Mouse (Mus musculus) monocyte, adult 5-6 weeks (primary cell): ENCODE results near the gene Rnf215. TPM values are rescaled to one million over a fixed set of nuclear protein-coding genes. Genes with fewer than 3 reads are reported as not detected.
"Not testable (repeated sequence)": the region's sequence is repeated elsewhere in the genome, so short reads cannot be mapped to it uniquely, and the experiment has no call there.

ENCODE experiments used
- ATAC-seq: fragments of 153-309, 156-312 bp; replicated peaks from 2 replicates; pipeline ENCODE4 v1.8.0; 2017; ENCODE audit warnings: mild to moderate bottlenecking; ENCODE audit not compliant: low TSS enrichment, insufficient number of reproducible peaks, severe bottlenecking, poor library complexity, low FRiP score
- total RNA-seq: library from RNA; stranded (forward); fragments of 200-1000, 200-491, 200-594 nt; gene quantifications from 3 replicates; pipeline ENCODE4 v1.2.3, GENCODE M21; 2017

The Rnf215 gene
- 24.5 to 32.4 TPM (median 30.3 TPM) in 3 replicates for total RNA-seq

DNA sequence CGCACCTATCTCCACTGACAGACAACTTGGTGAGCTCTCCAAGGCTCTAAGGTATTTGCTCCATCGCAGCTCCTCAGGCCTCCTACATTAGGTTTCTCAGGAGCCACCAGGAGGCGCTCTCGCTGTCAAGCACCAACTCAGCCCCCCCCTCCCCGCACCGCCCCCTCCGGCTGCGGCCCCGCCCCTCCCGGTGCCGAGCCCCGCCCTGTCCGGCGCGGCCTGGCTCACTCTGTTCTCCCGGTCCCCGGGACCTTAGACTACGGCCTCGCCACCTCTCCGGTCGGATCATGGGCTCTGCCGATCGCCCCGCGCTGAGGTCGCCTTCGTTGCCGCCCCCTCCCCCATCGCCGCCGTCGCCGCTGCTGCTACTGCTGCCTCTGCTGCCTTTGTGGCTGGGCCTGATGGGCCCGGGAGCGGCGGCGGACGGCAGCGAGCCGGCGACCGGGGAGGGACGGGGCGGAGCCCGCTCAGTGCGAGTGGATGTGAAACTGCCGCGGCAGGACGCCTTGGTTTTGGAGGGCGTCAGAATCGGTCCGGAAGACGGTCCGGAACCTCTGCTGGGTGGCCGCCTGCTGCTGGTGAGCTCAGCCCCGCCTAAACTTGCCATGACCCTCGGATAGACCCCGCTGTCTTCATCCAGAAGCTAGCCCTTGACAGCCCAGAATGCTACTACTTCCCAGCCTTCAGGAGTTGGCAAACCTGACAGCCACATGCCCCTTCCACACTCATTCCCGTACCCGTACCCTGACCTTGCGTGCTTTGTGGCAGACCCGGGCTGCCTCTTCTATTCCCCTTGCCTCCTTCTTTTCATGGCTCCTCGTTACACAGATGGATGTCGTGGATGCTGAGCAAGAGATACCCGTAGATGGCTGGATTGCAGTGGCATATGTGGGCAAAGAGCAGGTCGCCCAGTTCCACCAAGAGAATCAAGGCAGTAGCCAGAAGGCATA, at the start of gene Rnf215:
TSS of gene Rnf215 (plus strand) at position 217 of the 950 bp plus-strand sequence.
- peak; percentile 60 for ATAC-seq

DNA sequence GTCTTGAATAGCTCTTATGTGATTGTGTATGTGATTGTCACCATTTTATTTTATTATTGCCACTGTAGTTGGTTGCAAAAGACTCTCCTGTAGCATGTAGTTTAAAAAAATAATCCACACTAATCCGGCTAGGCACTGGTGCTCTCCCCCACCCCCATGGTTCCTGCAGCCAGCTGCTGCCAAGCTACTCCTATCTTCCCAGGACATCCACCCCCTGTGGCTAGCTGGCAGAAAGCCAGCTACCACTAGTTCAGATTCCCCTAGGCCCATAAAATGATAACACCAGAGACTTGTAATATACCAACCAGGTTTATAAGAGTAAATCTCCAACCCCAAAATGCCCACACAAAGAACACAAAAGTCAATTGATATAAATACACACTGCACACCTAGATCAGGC, 48.8 kb upstream of the Rnf215 start:
- ATAC-seq, result no peak

DNA sequence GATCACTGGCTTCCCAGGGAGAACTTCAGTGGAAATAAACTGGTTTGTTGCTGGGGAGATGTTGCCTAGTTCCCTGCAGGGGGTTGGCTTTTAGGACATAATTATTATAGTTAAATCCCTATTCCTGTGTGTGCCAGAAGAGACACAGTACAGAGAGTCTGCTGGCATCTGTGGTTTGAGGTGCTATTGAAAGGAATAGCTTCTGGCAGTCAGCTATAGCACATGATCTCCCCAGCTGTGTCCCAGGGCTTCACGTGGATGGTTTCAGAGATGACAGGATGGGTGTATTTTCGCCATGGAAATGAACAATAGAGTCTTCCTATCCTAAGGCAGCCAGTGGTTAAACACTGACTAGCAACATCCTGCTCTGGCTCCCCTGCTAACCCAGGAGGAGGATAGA, 47.7 kb upstream of the Rnf215 start:
- ATAC-seq, result no peak

DNA sequence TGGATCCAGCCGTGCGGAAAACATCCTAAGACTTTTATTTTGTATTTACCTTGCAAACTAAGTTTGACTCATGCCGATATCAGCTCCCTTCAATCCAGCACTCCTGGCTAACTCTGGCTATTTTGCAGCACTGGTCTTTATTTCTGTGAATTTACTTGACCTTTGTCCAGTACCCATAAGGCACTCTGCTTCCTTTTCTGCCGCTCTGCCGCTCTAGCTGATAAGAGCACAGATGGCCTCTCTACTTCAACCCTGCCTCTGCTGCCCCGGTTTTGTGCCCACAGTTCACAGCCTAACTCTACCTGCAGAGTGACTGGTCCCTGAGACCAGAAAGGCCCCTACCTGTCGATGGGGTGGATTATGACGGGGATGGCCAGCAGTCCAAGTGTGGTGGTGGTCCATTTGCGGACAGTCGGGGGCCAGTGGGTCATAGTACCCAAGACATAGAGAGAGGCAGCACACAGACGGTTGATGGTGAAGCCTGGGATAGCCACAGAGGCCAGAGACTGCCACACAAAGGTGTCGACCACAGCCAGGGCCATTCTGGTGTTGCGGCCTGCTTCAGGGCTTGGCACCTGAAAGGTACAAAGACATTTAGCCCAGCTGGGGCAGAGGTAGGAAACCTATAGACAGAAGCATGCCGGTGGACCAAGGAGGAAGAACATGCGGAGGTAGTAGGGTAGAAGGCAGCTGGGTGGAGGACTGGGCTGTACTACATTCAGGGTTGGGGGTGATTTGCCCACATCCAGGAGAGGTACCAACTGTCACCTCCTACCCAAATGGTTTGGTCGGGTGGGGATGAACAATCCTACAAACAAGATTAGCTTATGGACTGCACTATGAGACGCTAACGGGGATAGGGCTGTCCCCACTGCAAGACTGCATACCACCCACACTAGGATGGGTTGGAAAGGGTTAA, 41.3 kb upstream of the Rnf215 start:
- no peak for ATAC-seq

DNA sequence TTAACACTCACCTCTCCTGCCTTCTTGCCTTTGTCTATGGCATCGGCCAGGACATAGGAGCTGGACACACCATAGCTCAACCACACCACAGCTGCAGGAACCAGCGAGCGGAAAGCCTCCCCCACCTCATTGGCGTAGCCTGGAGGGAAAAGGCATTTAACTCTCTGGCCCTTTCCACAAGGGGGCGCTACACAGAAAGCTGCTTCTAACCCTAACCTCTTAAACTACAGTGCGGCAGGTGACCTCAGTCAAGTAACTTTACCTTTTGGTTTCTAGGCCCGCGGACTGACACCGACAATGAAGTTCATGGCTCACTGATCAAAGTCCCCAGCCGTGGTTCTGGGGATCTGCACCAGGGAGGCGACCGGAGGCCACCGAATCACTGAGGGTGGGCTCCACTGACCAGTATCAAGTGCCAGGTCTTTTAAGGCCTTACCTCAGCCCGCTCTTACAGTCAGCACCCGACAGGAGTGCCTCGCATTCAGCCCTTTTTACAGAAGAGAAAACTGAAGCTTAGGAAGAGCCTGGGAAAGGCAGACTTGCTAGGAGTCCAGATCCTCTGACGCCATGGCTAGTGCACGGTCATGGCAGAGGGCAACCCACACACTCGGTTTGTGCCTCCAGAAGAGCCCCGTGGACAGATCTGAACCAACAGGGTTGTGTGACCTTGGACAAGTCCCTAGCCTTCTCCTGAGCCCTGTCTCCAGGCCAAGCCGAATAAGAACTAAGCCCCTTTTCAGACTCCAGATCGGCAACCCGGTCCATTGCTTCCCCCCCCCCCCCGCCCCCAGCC, 40.4 kb upstream of the Rnf215 start:
- ATAC-seq, result 0 out of 2 replicates have a peak, but pooled peaks have one; percentile 7

DNA sequence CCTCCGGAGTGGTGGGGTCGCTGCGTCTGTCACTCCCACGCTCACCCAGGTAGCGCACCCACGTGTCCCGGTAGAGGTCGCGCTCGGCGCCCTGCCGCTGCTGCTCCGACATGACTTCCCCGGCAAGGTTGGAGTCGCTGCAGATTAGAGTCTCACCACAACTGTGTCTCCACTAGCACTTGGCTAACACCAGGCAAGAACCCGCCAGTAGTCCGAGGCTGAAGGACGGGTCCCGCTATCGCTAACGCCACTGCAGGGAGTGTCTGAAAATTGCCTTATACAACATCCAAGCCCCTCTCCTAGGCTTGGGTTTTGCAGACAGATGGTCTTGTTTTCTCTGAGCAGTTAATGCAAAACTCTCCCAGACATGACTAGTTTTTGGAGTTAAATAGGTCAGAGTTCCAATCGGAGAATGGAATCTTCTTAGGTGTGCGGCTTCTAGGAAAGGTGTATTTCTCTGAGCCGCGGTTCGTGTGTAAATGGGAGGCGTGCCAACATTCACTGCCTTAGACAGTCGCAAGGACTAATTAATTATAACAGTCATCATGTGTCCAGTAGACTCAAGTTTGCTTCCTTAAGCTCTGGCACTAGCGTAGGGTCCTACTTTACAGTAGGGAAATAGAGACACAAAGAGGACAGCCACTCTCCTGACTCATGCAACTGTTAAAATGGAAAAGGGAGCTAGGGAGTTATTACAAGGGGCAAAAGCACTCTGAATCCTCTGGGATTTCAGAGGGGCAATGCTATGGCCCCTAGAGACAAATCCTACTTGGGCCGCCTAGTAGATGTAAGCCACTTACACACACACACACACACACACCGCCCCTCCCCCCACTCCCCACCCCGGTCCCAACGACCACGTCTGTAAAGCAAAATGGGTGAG, 39.6 kb upstream of the Rnf215 start, which contains the start of gene Mtfp1:
TSS of gene Mtfp1 (minus strand) at position 275 of the 883 bp plus-strand sequence.
- no peak for ATAC-seq

DNA sequence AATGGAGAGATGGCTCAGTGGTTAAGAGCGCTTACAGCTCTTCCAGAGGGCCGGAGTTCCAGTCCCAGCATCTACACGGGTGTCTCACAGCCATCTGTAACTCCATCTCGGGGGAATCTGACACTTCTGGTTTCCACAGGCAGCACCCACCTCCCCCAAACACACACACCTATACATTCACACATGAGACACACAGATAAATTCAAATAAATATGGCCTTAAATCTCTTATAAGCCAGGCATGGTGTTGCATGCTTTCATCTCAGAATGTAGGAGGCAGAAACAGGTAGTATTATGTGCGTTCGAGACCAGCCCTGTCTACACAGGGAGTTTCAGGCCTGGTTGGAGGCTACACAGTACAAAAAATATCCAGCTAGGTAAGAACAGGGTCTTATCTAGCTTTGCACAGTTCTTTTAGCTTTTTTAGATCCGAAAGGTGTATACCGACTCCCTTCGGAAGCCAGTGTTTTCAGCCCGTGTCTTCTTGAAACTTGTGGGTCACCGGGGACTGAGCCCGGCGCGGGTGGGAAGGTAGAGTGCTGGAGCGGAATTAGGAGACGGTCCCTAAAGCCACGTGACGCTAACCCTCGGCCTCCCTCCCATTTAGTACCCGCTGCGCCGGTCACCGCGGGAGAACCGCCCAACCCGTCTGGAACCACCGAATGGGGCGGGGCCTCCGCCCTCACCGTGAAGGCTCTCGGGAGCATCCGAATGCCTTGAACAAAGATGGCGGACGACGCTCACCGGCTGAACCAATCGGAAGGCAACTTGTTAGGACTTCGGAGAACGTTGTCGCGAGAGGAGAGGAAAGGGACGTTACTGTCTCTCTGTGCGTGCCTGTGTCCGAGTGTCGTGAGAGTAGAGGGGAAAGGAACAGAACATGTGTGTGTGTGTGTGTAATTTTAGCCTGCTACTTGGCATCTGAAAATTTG, 38.7 kb upstream of the Rnf215 start:
- ATAC-seq, result peak; percentile 92

DNA sequence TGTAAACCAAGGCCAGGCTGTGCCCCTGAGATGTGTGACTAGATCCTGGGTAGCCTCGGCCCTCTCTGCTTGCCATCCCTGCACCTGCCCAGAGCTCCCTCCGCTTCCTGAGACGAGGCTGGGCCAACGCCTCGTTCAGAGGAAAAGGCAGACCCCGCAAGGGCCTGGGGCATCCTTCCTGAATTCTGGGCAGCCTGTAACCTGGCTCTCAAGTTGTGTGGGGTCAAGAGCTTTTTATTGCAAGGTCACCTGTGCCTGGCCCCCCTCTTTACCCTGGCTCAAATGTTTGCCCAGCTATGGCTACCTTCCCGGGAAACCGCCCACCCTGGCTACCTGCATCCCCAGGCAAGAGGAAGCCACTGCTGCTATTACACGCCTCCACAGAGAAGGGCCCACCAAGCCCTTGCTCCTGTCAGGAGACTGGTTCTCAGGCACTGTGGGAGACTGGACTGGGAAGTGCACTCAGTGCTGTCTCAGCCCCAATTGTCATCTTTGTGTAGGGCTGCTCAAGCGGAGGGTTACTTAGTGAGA, 37.8 kb upstream of the Rnf215 start:
- ATAC-seq, result no peak

DNA sequence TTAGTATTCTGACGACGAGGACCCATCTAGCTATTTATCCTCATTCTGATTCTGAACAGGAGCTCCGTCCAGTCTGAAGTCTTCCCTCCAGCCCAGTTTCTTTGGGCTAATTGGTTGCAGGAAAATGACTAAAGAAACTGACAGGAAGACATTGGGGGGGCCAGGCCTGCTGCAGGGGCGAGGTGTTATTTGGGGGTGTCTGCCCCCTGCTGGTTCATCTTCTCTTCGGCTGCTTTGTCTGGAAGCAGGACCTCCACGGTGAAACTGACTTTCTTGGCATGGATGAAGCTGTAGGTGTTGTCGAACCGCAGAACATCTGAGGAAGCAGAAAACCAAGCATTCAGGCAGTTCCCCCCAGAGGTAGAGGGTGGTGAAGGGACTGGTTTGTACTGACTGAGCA, 36.9 kb upstream of the Rnf215 start:
- no peak for ATAC-seq

DNA sequence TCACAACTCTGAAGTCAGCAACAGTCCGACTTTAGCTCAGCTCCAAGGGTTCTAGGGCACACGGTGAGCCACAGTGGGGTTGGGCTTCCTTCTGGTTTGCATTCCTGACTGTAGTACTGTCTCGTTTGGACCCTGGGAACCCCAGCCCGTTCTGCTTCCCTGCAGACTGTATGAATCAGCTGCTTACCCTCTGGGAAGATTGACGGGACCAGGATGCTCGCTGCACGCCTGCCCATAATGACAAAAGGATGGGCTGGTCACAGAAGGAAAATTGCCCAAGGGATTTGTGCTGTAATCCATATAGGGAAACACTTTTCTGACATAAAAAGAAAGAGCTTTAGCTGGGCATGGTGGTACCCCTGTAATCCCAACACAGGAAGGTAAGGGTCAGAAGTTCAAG, 36.2 kb upstream of the Rnf215 start:
- ATAC-seq, result no peak

DNA sequence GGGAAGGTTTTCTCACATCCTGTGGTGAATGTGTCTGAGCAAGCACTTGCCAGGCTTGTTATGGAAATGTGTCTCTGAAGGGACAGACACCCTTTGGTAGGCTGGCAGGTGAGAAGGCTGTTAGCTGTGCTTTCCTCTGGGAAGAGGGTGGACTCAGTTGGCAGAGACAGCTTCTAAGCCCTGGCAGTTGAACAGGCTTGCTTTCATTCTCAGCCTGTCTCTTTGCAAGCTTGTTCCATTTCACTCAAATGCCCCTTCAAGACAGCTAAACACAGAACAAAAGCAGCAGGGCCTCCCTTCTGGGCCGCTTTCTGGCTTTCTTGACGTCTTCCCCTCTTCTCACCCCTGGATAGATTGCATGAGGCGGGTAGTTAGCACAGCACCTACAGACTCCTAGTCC, 35.6 kb upstream of the Rnf215 start:
- ATAC-seq, result no peak

DNA sequence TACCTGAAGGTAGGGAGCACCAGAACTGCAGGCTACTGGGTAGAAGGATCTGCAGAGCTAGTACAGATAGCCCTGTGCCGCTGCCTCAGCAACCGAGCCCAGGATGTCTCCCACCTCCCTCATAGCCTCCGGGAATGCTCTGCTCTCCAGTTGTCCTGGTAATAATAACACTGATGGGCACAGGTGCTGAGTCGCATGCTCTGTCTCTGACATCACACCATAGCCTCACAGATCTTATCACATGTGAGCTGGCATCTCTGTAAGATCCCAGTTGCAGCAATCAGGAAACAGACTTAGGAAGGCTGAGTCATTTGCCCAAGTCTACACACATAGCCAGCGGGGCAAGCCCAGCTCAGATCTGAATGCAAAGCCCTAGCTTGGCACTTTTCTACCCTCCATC, 33.2 kb upstream of the Rnf215 start:
- ATAC-seq, result no peak

DNA sequence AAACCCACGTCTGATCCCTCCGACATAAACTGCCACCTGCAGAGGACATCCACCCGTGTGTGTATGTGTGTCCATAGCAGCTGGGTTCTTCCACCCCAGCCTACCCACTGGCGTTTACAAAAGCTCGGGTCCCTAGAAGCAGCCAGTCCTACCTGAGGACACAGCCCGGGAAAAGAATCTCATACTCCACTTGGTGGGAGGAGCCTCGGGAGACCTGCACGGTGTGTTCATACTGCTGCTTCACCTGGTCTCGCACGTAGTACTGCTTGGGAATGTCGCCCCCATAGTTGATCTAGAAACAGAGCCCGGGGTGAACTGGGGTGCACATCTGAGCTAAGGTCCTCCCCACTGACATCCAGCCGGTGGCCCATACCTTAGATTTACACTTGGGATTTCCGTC, 31.5 kb upstream of the Rnf215 start:
- ATAC-seq, result no peak

DNA sequence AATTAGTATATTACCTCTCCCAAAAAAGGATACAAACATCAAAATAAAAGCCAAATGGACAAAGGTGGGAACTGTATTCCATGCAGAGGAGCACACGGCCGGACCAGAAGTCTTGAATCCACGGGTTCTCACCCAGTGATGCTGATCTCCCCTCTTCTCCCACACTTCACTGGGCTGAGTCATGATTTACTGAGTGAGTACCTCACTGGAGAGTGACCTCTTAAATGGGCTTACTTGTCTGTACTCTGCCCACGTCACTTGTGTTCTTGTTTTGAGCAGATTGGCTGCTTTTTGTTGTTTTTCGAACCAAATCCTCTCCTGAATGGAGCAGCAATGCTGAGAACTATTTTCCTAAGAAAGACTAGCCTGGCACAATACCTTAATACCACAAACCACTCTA, 30.0 kb upstream of the Rnf215 start:
- no peak for ATAC-seq

DNA sequence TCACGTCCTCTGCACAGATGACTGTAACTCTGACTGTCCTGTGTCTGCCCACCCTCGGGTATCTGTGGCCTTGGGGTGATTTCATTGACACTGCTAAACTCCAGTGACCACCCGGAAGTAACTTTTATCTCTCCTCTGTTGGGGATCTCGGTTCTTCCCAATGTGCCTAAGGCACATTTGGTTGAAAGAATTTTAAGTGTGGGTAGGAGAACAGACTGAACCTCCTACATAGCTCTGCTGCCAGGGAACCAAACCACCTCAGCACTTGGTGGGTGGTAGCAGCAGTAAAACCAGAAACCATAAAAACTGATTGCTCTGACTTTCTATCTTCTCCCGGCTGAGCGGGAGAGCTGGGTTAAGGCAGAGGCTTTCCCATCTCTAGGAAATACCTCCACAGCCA, 29.6 kb upstream of the Rnf215 start:
- no peak for ATAC-seq

DNA sequence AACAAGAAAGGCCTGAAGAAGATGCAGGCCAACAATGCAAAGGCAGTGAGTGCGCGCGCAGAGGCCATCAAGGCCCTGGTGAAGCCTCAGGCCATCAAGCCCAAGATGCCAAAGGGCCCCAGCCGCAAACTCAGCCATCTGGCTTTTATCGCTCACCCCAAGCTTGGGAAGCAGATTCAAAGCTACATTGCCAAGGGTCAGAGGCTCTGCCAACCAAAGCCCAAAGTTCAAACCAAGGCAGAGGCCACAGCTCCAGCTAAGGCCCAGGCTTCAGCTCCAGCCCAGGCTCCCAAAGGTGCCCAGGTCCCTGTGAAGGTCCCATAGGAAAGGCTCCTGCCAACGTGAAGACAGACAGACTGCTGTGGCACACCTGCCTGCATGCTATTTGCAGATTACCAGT, 27.1 kb upstream of the Rnf215 start:
- not testable (repeated sequence) for ATAC-seq

DNA sequence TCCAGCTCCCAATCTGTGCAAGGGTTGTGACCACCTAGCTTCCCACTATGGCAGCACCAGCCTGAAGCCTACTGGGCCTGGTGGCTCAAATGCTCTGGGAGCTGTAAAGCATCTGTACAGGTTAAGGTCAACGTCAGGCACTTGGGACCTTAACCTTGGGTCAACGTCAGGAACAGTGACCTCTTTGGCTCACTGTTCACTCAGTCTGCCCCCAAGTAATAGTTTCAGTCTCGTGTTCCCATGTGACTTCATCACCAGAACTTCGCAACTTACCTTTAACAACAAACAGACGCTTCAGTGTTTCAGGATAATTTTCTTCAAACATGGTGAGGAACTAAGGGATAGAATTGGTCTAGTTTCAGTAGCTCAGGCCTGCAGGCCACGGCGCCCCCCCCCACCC, 26.3 kb upstream of the Rnf215 start:
- no peak for ATAC-seq
